Mouse (Mus musculus) kidney, adult 2 months (tissue): ENCODE results near the gene Gm36210. TPM values are rescaled to one million over a fixed set of nuclear protein-coding genes. Genes with fewer than 3 reads are reported as not detected.

Source experiments
- DNase-seq: peaks from one replicate; pipeline ENCODE4 v3.0.0; 2021
- H3K27ac ChIP-seq: fragments of 200-500 bp; 2 replicates; pipeline ENCODE4 v1.5.1; 2012; ENCODE audit warnings: low read depth, low read length, control low read depth, inconsistent platforms; ENCODE audit not compliant: insufficient read depth
- H3K27me3 ChIP-seq: fragments of 200-500 bp; replicated peaks from 2 replicates; pipeline ENCODE4 v1.6.1; 2012; ENCODE audit warnings: mild to moderate bottlenecking, moderate library complexity, low read length, inconsistent platforms; ENCODE audit not compliant: control insufficient read depth, insufficient read depth
- H3K36me3 ChIP-seq: fragments of 200-500 bp; 2 replicates; pipeline ENCODE4 v1.6.1; 2012; ENCODE audit warnings: mild to moderate bottlenecking, moderate library complexity, low read length, inconsistent platforms; ENCODE audit not compliant: control insufficient read depth, insufficient read depth
- H3K4me1 ChIP-seq: fragments of 200-500 bp; 2 replicates; pipeline ENCODE4 v1.6.1; 2011; ENCODE audit warnings: low read length; ENCODE audit not compliant: control insufficient read depth, insufficient read depth
- H3K4me3 ChIP-seq: fragments of 200-500 bp; 2 replicates; pipeline ENCODE4 v1.5.1; 2011; ENCODE audit warnings: mild to moderate bottlenecking, low read depth, low read length, control low read depth; ENCODE audit not compliant: insufficient read depth
- CTCF ChIP-seq: fragments of 200-500 bp; conservative IDR thresholded peaks from 2 replicates; pipeline ENCODE4 v1.5.1; 2011; ENCODE audit warnings: low read depth, mild to moderate bottlenecking, control low read depth, low read length, moderate library complexity, mixed read lengths; ENCODE audit not compliant: insufficient read depth, insufficient read length
- POLR2A ChIP-seq: fragments of 200-500 bp; IDR thresholded peaks from one replicate; pipeline ENCODE4 v1.6.1; 2011; ENCODE audit warnings: low read depth, low read length, control low read depth
- WGBS: fragments of 180-500 bp; shearing (Covaris S2); methylation state at CpG from one replicate; pipeline ENCODE4 v1.1.7; 2018; 5-methylcytosine and 5-hydroxymethylcytosine counted together
- polyA plus RNA-seq: library from polyadenylated mRNA; depleted of rRNA; stranded (reverse); fragments of >200 nt; gene quantifications from 2 replicates; pipeline ENCODE4 v1.2.3, GENCODE M21; 2012

The Gm36210 gene
- polyA plus RNA-seq, 1 experiment, result 0.16 TPM

DNA sequence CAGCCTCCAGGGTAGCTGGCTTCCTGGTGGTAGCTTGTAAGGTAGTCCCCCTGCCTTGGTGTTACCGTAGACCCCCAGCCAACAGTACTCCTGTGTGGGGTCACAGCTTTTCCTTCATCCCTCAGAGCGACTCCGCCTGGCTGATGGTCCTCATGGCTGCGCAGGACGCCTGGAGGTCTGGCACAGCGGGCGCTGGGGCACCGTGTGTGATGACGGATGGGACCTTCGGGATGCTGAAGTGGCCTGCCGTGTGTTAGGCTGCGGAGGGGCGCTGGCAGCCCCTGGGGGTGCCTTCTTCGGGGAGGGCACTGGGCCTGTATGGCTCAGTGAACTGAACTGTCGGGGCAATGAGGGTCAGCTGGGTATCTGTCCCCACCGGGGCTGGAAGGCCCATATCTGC lies 20.5 kb upstream of the Gm36210 start:
- Histone ChIP-seq H3K27me3 (no peaks in the 10 kb centered on the region), H3K4me1 (peaks cover 13% of the 10 kb centered on the region; the same call in 1 of the 2 replicates), H3K27ac (no peak overlapping the region), H3K4me3 (no peak overlapping the region), H3K36me3 (no peaks in the 10 kb centered on the region)
- no peak for DNase-seq
- WGBS, result 73% methylated on average over 16 of the region's 16 CpGs
- no peak for TF ChIP-seq CTCF
- TF ChIP-seq POLR2A, result no peak

GRCm38 (mm10) chr7:4925441-4926381 lies 19.4 kb upstream of the Gm36210 start, which contains the start of gene Ssc5d:
Gene Ssc5d, plus strand, starts transcription at chr7:4925785.
- WGBS, result 25% methylated on average over 6 of the region's 6 CpGs
- Histone ChIP-seq H3K4me1 (peaks cover 13% of the 10 kb centered on the region; the same call in 1 of the 2 replicates), H3K27ac (no peak within 1 kb of the TSS), H3K27me3 (no peaks in the 10 kb centered on the region), H3K4me3 (no peak within 1 kb of the TSS), H3K36me3 (no peaks in the 10 kb centered on the region)
- DNase-seq, result no peak
- no peak for TF ChIP-seq POLR2A

DNA sequence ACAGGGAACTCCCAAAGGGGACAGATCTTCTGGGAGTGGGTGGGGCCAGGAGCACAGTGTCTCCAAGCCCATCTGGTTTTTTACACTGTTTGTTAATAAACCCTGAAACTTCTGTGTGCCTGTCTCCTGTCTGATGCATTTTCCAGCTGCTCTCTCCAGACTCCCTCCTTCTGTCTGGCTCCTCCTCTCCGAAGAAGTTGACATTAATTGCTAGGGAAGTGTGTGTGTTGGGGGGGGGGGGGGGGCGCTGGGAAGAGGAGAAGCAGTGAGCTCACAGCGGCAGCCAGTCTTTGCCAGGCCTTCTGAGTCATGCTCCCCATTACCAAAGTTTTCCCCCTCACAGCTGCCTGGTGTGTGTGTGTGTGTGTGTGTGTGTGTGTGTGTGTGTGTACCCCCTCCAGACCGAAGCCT lies 18.6 kb upstream of the Gm36210 start:
- no peaks in the 10 kb centered on the region for H3K27me3 ChIP-seq
- no peak for TF ChIP-seq CTCF
- TF ChIP-seq POLR2A, result no peak
- no peak overlapping the region for H3K4me3 ChIP-seq
- no peaks in the 10 kb centered on the region for H3K36me3 ChIP-seq
- no peak for DNase-seq
- no peak overlapping the region for H3K27ac ChIP-seq
- peaks cover 13% of the 10 kb centered on the region; the same call in 1 of the 2 replicates for H3K4me1 ChIP-seq
- WGBS, result 12% methylated on average over 3 of the region's 4 CpGs

DNA sequence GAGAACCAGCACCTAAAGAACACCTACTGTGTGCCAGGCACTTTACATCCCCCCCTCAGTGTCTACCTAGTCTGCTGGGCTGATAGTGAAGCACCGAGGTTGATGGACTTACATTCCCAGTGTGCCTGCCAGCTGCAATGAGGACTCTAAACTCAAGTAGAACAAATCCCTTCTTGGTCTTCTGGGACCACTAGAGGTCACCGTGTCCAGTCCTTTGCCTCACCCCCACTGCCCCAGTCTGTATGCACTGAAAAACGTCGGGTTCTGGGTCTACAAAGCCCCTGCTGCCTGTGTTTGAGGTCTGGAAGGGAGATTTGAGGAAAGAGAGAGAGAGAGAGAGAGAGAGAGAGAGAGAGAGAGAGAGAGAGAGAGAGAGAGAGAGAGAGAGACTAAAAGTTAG lies 18.2 kb upstream of the Gm36210 start:
- Histone ChIP-seq H3K27ac (no peak overlapping the region), H3K4me3 (no peak overlapping the region), H3K36me3 (no peaks in the 10 kb centered on the region), H3K27me3 (no peaks in the 10 kb centered on the region), H3K4me1 (peaks cover 13% of the 10 kb centered on the region; the same call in 1 of the 2 replicates)
- TF ChIP-seq POLR2A, result no peak
- TF ChIP-seq CTCF, result no peak
- no peak for DNase-seq
- 9% methylated on average over 4 of the region's 4 CpGs for WGBS

DNA sequence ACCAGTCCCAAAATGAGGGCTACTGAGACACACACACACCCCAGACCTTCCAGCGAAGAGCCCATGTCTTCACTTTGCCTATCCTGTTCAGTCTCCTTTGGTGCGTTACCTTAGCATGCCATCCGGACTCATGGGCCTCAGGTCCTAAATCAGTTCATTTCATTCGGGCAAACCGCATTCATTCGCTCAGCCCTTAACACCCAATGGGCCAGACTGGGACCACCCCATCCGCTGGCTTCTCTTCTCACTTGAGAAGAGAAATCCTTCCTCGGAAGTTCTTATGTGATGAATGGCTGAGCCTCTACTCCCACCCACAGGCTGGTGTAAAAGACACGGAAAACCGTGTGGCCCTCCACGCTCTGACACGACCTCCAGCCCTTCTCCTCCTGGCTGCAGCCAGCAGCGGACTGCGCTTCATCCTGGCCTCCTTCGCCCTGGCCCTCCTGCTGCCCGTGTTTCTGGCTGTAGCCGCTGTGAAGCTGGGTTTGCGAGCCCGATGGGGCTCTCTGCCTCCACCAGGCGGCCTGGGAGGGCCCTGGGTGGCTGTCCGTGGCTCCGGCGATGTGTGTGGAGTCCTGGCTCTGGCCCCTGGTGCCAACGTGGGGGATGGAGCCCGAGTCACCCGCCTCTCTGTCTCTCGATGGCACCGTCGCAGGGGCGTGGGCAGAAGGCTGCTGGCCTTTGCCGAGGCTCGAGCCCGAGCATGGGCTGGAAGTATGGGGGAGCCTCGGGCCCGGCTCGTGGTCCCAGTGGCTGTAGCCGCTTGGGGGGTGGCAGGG lies 17.5 kb upstream of the Gm36210 start:
- Histone ChIP-seq H3K27ac (no peak overlapping the region), H3K36me3 (no peaks in the 10 kb centered on the region; the same call in 1 of the 2 replicates), H3K27me3 (no peaks in the 10 kb centered on the region), H3K4me3 (peak overlapping the region; percentile 32), H3K4me1 (peaks cover 13% of the 10 kb centered on the region; the same call in 1 of the 2 replicates)
- TF ChIP-seq CTCF, result peak; percentile 36; the same call in 1 of the 2 replicates
- no peak for TF ChIP-seq POLR2A
- WGBS, result 9% methylated on average over 37 of the region's 37 CpGs
- peak; percentile 50 for DNase-seq

DNA sequence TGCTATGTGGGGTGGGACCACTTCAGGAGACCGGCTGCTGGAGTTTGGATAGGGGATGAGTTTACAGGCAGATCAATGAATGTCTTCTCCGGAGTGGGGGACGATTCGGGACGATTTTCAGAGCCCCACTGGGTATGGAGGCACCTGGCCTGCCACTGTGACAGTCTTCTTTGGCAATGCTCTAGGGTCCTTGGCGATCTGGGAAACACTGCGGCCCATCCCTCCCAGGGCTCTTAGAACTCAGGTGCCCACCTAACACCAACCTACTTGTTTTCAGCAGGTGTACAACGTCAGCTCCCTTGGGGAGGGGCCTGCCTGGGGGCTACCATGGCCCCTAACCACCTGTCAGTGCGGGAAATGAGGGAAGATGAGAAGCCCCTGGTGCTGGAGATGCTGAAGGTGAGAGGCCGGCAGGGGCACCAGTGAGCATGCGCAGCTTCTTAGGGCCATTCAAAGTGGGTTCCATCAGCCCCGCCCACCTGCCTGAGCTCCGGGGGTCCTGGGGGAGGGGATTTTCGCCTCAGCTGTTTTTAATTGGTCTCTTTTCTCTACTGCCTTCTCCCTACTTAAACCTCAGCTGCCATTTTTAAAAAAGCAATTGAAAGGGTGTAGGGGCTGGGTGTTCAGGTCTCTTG lies 16.7 kb upstream of the Gm36210 start:
- H3K4me1 ChIP-seq, result peaks cover 13% of the 10 kb centered on the region; the same call in 1 of the 2 replicates
- 3% methylated on average over 14 of the region's 14 CpGs for WGBS

More for the DNA sequence above, 16.7 kb upstream of the Gm36210 start:
- Histone ChIP-seq H3K27me3 (no peaks in the 10 kb centered on the region), H3K4me3 (peak overlapping the region; percentile 39), H3K27ac (no peak overlapping the region), H3K36me3 (no peaks in the 10 kb centered on the region; the same call in 1 of the 2 replicates)
- no peak for TF ChIP-seq CTCF
- TF ChIP-seq POLR2A, result no peak
- no peak for DNase-seq
